Mouse (Mus musculus) mouse trophoblast stem cell (cell line): Measurements from ENCODE around the gene Strada.

Experiments used
- in situ Hi-C, 2 experiments: fragments of 300-500 bp; cut with MseI, MboI; formaldehyde crosslinking; loops; 2 replicates in 1 of 2; 3 replicates in 1 of 2; pipeline ENCODE4 v1.15.1; 2025

Gene Strada

DNA sequence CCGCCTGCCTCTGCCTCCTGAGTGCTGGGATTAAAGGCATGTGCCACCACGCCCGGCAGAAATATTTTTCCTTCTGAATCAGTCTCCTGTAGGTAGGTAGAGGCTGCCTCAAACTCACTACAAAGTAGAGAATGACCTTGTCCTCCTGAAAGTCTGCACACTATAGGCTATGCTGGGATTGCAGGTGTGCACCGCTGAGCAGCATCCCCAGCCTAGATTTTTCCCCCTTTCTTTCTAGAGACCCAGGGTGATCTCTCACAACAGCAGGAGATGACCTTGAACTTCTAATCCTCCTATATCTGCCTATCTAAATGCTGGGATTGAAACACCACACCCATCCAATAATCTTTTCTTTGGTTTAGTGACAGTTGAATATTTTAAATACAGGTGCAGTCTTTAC lies 14.6 kb downstream of the Strada start:
- in situ Hi-C loops: no loop called here

DNA sequence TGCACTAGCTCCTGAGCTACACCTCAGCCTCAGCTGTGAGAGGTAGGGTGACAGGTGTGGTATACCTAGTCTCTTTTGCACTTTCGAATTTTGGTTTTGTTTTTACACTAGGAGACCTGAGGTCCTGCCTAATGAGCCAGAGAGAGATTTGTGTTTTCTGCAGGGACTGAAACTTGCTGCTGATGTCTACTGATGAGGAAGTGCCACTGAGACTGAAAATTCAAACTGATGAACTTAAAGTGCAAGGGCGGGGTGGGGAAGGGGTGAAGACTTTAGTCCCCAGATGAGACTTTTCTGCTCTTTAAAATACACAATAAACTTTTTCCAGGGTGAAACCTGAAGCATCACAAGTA lies 21.5 kb downstream of the Strada start:
- in situ Hi-C loops: no loop called here

DNA sequence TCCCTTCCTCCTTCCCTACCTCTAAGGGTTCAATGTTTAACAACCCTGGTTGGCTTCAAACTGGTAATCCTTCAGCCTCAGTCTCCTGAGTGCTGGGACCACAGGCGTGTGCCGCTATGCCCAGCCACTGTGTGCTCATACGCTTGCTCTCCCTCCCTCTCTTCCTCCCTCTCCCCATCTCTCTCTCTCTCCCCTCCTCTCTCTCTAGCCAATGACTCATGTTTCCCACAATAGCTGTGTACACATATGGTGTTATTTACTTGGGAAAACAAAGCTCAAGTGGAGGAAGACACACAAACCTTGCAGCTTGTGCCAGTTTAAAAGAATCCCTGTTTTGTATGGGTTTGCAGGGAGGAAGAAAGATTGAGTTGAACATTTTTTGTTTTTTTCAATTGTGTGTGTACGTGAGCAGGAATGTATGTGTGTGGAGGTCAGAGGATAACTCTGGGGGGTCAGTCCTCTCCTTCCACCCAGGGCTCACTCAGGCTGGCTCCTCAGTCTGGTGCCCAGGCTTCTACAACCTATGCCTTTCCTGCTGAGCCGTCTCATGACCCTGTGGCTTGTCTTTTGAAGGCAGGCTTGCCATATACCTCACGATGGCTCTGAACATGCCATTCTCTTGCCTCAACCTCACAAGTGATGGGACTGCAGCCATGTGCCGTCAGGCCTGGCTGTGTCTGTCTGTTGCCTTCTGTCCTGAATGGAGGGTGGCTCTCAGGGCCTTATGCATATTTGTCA lies 22.1 kb downstream of the Strada start:
- in situ Hi-C loops: no loop called here

DNA sequence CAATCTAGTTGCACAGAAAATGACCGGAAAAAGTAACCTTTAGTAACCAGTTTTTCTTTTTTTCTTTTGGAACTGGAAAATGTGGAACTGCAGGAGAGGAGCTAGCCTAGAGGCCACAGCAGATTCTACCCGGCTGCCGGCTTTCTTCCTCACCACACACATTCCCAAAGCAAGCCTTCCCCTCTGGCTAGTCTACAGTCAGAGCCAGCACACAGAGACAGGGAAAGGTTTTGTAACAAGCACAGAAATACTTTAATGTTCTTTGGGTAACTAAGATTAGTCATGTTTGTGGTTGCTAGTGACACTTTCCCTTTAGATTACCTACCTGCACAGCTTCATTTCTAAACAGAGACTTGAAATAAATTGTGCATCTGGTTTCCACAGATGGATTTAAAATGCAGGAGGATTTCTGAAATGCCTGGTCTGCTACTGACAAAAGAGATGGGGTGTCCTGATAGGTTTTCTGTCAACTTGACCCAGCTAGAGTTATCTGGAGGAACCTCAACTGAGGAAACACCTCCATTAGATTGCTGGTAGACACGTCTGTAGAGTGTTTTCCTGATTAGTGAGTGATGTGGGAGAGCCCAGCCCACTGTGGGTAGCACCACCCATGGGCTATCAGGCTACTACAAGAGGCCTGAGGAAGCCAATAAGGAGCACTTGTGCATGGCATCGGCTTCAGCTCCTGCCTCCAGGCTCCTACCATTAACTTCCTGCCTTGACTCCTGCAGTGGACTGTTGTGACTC lies 23.8 kb downstream of the Strada start:
- in situ Hi-C loops: no loop called here

DNA sequence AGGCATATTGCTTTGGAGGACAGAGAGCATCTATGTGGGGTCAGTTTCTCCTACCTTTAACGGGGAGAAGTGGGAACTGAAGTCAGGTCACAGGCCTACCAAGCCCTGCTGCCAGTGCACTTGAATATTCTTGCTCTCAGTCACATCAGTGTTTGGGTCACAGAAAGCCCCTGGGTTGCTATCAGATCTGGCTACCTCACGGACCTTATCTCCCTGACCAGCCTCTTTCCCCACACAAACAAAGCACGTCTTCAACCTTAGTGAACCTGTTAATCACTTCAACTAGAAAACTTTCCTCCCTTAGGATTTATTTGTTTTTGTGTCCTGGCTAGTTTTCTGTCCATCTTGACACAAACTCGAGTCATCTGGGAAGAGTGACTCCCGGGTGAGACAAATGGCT lies 25.6 kb downstream of the Strada start:
- in situ Hi-C loops: no loop called here

DNA sequence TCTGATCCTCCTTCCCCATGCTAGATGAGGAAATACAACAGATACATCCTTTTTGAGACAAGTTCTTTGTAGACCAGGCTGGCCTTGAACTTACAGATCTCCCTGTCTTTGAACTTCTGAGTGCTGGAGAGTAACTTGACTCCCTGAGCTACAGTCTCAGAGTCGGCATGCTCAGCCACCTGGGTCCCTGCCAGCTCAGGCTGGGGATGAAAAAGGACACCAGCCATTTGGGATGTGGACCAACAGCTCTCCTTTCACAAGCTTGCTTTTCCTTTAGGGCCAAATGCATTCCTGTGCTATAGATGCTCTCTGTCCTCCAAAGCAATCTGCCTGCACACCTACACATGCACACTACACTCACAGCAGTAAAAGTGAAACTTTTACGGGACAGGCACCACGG lies 26.9 kb downstream of the Strada start:
- in situ Hi-C loops: no loop called here

DNA sequence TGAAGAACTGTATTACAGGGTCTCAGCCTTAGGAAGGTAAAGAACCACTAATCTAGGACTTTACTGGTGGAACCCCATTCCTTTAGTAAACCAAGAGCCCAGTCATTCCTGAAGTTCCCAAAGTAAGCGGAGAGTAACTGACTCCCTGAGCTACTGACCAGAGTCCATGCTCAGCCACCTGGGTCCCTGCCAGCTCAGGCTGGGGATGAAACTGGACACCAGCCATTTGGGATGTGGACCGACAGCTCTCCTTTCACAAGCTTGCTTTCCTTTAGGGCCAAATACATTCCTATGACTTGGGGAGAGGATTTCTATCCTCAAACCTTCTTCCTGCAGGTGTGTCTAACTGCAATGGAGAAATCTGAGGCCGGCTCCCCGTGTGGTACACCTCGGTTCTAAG lies 27.6 kb downstream of the Strada start:
- in situ Hi-C loops: no loop called here

DNA sequence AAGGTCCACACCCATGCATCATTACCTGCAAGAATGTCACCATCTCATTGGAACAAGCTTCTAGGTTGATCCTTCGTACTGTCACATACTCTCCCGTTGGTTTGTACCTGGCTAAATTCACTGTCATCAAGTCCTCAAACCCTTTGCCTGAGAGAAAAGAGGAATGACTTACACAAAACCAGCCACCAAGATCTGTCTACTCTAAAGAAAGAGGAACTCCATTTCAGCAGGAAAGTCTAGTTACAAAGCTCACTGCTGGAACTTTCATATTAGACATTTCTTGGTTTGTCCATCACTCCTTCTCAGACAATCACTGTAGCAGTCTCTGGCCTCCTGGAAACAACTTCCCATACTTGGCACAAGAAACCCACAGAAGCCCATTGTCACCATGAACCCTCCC lies 28.7 kb downstream of the Strada start:
- in situ Hi-C loops: no loop called here

DNA sequence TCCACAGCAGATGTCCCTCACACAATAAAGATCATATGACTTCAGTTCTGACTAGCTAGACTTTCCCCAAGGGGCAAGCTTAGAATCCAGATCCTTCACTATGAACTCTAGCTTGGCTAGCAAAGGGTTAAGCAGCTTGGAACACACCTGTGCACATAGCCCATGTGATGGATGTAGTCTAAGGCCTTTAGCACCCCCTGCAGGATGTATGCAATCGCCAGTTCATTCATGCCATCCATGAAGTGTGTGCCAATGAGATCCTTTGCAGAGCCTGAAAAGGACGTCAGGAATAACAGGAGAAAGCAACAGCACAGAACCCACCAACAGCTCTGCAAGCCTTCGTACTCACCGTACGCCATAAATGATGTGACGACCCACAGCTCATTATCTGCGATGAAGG lies 31.2 kb downstream of the Strada start:
- in situ Hi-C loops: no loop called here

DNA sequence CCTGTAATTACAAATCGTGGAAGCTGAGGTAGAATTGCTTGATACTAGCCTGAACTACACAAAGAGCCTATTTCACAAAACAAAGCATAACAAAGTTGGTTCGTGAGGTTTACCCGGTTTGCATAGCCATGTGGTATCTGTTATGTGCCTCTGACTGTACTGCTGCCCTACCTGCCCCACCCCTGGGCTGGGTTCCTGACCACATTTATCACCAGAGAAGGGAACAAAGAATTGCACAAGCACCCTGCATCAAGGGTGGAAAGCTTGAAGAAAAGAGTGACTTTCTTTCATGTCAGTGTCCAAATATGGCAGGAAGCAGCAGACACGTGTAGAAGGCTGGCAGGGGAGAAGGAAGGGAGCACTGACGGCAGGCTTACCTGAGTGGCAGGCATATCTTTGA lies 34.5 kb downstream of the Strada start:
- in situ Hi-C loops: no loop called here

DNA sequence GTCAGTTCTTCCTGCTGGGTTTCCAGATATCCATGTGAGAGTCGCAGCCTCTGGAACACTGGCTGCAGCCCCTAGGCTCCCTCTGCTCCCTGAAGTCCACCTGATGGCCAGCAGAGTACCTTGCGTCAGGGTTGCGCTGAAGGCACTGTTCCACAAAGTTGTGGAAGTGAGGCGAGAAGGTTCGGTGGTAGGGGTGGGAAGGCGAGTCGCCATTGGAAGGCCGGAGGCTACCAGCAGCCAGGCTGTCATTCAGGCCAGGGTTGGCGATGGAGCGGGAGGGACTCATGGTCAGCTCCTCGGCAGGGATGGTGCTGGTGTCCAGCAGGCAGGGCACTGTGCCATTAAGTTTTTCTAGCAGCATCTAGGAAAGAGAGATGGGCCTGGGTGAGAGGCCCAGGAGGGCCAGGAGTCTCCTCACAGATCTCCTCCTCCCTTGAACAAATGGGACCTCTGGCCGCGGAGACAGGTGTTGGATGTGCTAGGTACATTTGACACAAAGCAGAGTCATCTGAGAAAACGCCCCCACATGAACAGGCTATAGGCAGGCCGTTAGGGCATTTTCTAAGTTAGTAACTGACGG lies 37.3 kb downstream of the Strada start:
- in situ Hi-C loops: no loop called here

DNA sequence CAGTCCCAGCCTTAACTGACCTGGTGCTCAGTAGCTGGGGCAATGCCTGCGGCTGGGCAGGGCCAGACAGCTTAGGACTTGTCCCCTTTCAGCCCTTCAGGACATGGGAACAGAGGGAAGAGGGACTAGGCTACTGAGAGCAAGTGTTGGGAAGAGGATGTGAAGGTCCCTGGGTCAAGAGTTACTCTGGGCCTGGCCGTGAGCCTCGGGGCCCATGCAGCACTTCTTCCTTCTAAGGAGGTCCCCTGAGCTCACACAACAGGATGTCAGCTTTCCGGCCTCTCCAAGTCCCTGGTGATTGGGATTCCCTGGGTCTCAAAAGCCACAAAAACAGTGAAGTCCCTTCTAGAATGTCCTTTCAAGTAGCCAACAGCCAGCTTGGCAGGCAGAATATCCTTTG lies 38.4 kb downstream of the Strada start:
- in situ Hi-C loops: no loop called here

DNA sequence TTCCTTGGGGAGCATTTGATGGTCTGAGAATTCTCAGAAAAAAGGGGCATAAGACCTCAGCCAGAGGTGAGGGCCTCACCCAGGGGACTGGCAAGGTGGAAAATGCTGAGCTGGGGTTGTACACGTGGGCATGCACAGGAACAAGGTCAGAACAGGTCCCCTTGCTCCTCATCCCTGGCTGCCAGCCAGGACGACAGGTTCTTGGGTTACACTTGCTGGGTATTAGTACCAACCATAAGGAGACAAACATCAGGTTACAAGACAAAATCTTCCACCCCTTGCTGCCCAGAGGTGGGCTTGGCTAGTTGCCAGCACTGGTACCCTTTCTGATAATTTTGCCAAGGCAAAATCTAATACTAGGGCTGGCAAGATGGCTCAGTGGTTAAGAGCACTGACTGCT lies 39.7 kb downstream of the Strada start:
- in situ Hi-C loops: no loop called here

DNA sequence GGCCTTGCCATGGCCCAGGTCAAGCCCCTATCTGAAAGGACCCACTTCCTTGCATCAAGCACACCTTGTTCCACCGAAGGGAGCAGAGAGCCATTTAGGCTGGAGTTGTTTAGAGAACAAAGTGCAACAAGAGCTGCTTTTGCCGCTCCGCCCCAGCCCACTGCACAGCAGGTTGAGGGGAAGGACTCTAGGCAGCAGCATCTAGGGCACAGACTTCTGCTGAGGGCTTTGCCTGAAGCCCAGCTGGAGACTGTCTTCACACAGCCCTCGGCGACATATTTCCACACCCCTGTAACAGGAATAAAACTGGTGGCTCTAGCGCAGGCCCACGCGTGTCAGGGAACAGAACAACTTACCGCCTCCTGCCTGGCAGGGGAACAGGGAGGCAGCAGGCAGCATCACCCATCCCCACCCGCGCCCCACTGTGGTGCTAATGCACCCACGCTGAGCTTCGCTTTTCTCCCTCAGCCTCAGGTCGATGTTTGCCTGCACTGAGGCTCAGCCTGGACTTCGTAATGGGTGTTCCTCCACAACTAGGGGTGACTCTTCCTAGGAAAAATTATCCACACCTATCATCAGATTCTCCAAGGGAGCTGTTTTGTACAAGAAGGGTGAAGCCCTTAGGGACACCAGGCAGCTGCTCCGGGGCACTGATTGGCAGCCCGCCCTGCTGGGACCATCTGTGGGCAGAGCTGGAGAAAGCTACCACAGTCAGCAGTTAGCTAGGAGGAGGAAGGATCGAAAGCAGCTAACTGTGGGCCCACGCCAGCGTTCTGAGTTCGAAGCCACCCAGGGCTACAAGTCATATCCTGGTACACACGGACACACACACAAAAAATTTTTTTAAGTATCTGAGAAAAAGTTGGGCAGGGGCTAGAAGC lies 40.9 kb downstream of the Strada start, which contains the start of the genes Gm10840 and Limd2:
Gene Gm10840, plus strand, starts transcription at position 10 of the 881 bp plus-strand sequence.
Gene Limd2, minus strand, starts transcription at position 20 of the 881 bp plus-strand sequence.
- in situ Hi-C loops: no loop called here

DNA sequence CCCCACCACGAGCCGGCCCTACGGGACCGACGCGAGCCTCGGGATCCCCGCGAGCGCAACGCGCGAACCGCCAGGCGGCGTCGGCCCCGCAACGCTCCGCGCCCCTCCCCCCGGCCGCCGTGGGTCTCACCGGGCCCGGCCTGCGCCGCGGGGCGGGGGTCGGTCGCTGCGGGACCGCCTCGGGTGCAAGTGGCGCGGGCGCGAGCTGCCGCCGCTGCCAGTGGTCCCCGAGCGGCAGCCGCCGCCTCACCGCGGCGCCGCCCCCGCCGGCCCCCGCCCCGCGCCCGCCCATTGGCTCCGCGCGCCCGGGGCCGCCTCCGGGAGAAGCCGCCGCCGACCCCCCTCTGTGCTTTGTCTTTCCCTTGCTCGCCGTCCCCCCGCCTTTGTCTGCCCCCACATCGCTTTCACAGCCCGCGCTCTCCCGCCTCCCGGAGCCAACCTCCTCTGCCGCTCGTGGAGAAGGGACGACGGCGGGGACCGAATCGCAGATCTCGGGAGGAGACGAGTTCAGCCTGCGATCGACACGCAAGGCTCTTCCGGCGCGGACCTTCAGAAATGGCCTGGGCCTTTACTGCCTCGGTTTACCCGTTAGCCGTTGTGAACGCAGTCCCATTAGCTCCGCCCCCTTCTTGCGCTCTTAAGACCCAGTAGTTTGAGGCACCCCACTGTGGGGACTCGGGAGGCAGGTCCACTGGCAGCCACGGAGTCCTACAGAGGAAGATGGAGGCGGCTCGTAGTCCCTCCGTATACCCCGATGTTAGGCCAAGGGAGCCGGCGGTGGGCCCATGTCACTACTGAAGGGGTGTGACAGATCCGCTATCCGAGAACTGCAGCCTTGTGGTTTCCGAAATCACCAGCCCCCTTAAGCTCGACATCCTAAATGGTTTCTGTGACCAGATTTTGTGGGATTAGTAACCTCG lies 41.8 kb downstream of the Strada start:
- in situ Hi-C loops: no loop called here

DNA sequence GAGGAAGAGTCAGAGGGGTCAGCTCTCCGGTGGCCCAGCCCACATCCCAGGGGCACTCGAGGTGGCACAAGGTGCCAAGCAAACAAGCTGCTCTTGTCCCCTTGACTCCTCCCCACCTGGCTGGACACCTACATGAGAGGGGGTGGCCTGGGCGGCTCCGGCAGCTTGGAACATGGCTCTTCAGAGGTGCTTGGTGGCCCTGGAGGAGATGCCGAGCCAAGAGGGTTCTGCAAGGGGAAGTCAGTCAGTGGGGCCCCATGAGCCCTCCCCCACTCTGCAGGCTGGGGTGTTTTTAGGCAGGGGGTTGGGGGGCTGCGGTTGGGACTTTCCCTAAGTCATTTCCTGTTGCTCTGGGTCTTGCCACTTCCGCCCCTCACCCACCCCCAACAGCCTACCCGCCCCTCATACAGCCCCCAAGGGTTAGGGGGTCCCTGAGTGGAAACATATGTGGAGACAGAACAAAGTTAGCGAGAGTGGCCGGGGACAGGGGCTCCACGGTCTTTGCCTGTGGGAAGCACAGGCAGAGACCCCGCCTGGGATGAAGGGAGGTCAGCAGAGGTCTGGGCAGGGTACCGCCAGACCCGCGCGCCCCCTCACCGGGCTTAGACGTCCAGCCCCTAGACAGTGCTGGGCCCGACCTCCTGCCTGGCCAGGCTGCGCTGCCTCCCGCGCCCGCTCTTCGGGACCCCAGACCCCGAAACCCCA lies 42.6 kb downstream of the Strada start:
- in situ Hi-C loops: no loop called here

DNA sequence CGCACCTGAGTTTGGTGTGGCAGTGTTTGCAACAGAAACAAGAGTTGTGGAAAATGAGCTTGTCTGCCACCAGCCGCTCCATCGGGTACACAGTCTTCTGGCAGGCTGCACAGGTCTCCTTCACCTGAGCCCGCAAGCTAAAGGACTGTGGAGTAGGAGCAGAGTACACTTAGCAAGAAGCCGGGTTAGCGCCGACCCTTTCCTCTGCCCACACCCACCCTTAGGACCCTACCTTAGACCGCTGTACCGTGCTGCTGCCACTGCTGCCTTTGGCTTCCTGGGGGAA lies 43.1 kb downstream of the Strada start:
- in situ Hi-C loops: no loop called here

DNA sequence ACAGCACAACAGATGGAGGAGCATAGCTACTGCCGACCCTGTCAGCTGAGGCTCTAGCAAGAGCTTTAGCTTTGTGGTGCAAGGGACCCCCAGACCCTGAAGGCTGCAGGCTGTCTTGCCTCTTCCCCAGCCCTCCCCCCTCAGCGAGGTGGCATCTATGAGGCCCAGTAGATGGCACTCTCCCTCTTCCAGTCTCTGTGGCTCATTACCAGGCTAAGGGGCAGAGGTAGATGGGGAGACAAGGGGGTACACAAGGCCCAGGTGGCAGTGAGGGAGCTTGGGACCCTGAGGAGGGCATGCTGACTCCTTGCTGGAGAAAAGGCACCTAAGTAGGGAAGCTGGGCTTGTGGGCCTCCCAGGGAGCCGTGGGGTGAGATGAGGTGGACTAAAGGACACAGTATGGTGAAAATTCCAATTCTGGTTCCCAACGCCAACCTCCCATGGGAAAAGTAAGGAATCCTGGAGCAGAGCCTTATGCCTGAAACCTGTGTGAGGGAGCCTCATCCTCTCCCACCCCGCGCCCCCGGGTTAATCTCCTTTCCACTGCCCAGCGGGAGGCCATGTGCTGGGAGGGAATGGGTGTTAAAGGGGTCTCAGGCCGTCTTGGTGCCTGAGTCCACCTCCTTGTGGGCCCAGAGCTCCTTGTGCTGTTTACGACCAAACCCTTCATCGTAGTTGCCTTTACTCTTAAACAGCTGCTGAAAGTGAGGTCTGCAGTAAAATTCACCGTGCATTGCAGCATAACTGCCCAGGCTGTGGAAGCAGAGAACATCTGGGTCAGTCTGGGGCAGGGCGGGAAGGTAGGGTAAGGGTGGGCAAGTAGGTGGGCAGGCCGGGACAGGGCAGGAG lies 43.7 kb downstream of the Strada start:
- in situ Hi-C loops: no loop called here

DNA sequence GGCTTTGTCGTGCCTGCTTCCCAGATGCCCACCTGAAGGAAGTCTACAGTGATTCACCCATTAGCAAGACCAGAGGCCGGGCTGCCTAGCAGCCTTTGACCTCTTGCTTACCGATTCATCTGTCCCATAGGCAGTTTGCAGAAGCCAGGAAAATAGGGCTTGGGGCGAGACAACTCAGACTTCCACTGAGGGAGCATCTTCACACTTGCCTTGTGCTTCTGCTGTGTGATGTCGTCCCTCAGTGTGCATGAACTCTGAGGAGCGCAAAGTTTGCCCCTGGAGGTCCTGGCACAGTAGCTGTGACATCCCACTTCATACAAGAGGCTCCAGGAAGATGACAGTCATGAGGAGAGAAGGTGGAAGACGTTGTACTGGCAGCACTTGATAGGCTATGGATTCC lies 44.8 kb downstream of the Strada start:
- in situ Hi-C loops: no loop called here

DNA sequence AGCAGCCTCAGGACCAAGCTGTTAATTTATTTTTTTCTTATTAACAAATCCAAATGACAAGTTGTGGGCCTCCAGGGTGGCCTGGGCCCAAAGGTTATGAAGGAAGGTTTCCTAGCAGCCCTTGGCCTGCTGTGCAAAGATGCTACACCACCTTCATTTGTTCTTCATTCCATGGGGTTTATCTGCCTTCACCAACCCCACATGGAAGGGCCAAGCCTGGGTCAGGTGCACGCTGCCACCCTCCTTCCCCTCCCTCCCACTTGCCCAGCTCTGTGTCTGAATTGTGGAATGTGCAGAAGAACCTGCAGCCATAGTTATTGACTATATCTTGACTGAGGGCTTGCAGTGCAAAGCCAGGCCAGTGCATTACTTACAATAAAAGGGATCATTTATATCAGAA lies 45.7 kb downstream of the Strada start:
- in situ Hi-C loops: no loop called here
